Mouse (Mus musculus) inflammation-experienced regulatory T-cells, adult 6 months (primary cell): ENCODE measurements around the gene Prepl. TPM values are rescaled to one million over a fixed set of nuclear protein-coding genes. Genes with fewer than 3 reads are reported as not detected.

ENCODE experiments used
- ATAC-seq: one replicate; pipeline ENCODE4 v1.8.0; 2017
- polyA plus RNA-seq, 3 experiments: library from polyadenylated mRNA; unstranded; fragments of 100-300 nt; shearing (Covaris generic); gene quantifications; one replicate each; pipeline ENCODE4 v1.2.1; 2017

The Prepl gene
- polyA plus RNA-seq, 3 experiments from 2014 or later, result 9.3 to 10.9 (median 9.9) TPM

- no peak for ATAC-seq
Measured at GRCm38 (mm10) chr17:85020343-85020742, 69.7 kb downstream of the Prepl start.

GRCm38 (mm10) chr17:85018794-85019193, 71.2 kb downstream of the Prepl start:
- ATAC-seq, result peak; percentile 38

- no peak for ATAC-seq
Measured at GRCm38 (mm10) chr17:85018344-85018743, 71.7 kb downstream of the Prepl start.

- ATAC-seq, result no peak
Measured at GRCm38 (mm10) chr17:85014632-85015031, 75.4 kb downstream of the Prepl start.

GRCm38 (mm10) chr17:85013485-85013884, 76.6 kb downstream of the Prepl start:
- no peak for ATAC-seq

Other genes with a start within 250 kb of the Prepl start
- gene Ppm1b, start 133.5 kb downstream of the Prepl start, polyA plus RNA-seq, result 10 to 100 TPM; 14.8 to 20.7 (median 15.6) TPM
- under 1 TPM; 0.25 to 0.55 (median 0.40) TPM for gene Slc3a1, start 61.9 kb downstream of the Prepl start, polyA plus RNA-seq
- gene Camkmt, start 311 bp upstream of the Prepl start, polyA plus RNA-seq, result 10 to 100 TPM in 1 of 3 experiments, 1 to 10 TPM in 2; 5.6 to 10.0 (median 10.0) TPM